Mouse (Mus musculus) effector memory CD4-positive, alpha-beta T cell, adult 7 months (primary cell): ENCODE data around the gene Gk. TPM values are rescaled to one million over a fixed set of nuclear protein-coding genes. Genes with fewer than 3 reads are reported as not detected.

ENCODE experiments used
- polyA plus RNA-seq: library from polyadenylated mRNA; unstranded; fragments of 100-300 nt; shearing (Covaris generic); gene quantifications from one replicate; pipeline ENCODE4 v1.2.1, GENCODE M21; 2017

Gk gene
- polyA plus RNA-seq = 8.3 TPM

GRCm38 (mm10) chrX:85776544-85777087 lies at the start of gene Gk:
Gk (minus strand) TSS chrX:85776819.

Other genes with a start within 250 kb of the Gk start
- gene Tab3, start 202.8 kb downstream of the Gk start, polyA plus RNA-seq = 15.8 TPM
- 21.9 TPM for gene 5430427O19Rik, start 93.5 kb upstream of the Gk start, polyA plus RNA-seq